Mouse (Mus musculus): Measurements from ENCODE around the gene Mtfr1l.
"Not testable (repeated sequence)": the region's sequence is repeated elsewhere in the genome, so short reads cannot be mapped to it uniquely, and the experiment has no call there.

The Mtfr1l gene

DNA sequence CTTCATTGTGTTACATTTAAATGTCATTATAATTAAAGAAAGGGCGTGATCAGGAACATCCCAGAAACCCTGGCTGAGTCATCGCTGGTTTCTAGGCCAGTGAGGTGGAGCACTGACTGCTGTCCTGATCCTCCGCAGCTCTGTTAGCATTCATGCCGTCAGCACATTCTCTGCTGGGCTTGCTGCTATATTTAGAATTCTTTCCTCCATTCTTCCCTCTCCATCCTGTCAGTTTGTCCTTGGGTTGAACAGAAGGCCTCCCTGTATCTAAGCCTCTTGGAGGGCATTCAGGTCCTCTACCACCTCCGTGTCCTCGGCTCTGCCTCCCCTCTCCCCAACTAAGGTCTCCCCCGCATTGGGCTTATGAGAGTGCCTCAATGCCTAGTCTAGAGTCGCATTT, 18.2 kb downstream of the Mtfr1l start:
- DNase-seq (ENCODE audit: low spot score in 2 of 2): peak; percentile 53 to 68

DNA sequence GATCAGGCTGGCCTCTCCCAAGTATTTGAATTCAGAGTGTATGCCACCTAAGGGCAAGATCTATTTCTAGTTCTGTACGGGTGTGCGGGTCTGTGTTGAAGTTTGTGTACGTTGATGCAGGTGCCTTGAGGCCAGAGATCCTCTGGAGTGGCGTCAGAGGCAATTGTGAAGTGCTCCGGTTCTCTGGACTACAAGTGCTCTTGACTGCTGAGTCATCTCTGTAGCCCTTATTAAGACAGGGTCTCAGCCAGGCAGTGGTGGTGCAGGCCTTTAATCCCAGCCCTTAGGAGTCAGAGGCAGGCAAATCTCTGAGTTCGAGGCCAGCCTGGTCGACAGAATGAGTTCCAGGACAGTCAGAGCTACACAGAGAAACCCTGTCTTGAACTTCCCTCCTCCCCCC, 19.6 kb downstream of the Mtfr1l start:
- no peak for DNase-seq (ENCODE audit: low spot score in 2 of 2)

DNA sequence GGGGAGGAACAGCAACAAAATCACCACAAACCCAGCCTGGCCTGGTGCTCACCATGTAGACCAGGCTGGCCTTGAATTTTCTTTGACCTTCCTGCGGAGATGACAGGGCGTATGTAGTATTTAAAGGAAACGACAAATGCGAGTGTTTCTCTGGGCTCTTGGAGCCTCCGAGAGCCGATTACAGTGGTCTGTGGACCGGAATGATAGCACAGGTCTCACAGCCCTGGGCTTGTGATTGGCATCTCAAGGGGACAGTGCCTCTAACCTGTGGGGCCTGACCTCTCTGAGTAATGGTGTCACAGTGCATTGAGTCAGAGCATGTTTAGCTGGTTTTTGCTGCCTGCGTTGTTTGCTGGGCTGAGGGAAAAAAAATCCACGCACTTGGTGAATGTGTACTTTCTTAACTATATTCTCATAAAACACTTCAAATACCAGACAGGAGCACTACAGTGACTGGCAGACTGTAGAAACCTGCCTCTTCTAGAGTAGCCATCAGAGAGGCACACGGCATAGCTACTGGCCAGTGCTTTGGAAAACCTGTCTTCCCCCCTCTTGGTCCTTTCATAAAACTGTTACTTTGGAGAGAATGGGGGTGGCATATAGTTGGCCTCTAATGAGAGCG, 20.8 kb downstream of the Mtfr1l start:
- DNase-seq (ENCODE audit: low spot score in 2 of 2): no peak

DNA sequence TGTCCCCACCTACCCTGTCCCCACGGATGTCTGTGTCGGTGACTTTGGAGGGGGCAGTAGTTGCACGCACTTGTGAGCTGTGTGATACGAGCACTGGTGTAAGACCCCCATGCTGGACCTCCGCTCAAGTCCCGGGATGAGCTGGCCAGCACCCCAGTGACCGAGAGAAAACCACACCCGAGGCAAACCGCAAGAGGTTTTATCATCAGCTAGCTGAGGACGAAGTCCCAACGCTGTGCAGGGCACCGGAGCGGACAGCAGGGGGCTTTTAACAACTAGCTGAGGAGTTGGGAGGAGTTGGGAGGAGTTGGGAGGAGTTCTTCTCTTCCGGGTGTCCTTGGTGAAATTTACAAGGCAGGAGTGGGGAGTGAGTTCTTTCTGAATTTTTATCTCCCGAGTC, 22.4 kb downstream of the Mtfr1l start:
- DNase-seq (ENCODE audit: low spot score in 2 of 2): peak in 1 of 2 experiments; percentile 64

DNA sequence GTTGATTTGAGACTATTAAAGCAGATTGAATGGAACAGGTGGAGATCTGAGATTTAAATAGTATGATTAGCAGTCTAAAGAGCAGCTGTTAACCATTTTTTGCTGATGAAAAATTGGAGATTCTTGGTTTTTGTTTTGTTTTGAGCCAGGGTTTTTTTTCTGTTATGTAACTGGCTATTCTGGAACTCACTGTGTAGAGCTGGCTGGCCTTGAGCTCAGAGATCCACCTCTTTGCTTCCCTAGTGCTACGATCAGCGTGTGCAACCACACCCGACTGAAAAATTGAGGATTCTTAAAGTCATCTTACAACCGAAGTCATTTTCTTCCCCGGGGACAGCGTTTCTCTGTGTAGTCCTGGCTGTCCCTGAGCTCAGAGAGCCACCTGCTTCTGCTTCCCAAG, 23.5 kb downstream of the Mtfr1l start:
- DNase-seq (ENCODE audit: low spot score in 2 of 2): no peak

DNA sequence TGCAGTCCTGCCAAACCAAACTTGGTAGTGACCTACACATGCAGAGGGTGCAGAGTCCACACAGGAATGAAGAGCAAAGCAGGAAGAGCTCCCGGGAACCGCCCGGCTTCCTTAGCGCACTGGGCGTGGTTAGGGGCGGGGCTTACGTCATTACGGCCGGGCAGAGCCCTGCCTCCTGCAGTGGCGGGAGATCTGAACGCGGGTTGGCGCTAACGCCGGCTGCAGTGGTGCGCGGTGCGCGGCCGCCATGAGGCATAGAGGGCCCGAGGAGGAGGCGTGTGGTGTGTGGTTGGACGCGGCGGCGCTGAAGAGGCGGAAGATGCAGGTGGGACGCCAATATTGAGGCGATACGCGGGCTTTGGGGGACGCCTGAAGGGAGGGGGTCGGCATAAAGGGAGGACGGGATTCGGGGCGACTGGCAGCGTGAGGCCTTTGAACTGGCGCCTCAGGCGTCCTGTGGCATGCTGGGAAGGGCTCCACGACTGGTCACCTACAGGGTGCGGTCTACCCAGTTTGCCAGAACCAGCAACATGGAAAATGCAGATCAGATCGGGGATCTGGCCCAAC, 24.3 kb downstream of the Mtfr1l start, which contains the start of gene Aunip:
Gene Aunip (plus strand): TSS at position 155 of the 567 bp plus-strand sequence.
- peak; percentile 81 to 86 for DNase-seq (ENCODE audit: low spot score in 2 of 2)

DNA sequence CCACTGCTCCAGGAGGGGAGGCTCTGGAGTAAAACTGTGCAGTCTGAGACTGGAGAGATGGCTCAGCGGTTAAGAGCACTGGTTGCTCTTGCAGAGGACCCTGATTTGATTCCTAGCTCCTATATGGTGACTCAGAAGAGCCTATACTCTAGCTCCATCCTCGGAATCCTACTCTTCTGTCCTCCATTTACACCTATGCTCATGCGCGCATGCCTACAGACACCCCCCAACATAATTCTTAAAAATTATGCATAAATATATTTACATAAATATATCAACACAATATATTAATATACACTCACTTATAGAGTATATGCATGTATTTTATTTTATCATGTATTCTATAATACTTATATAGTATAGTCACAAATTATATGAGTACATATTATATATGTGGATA, 24.8 kb downstream of the Mtfr1l start:
- no peak for DNase-seq (ENCODE audit: low spot score in 2 of 2)

DNA sequence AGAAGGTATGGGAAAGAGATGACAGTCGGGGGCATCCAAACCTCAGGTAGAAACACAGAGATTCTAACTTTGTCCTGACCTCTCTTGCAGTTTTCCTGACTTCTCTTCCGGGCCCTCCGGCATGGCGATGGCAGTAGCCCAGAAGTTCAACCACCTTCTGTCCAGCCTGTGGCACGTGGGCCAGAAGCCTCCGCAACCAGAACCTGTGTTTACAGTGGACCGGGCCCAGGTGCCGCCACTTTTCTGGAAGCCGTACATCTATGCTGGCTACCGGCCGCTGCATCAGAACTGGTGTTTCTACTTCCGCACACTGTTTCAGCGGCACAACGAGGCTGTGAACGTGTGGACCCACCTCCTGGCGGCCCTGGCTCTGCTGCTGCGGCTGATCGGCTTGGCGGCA, 28.5 kb downstream of the Mtfr1l start:
- no peak for DNase-seq (ENCODE audit: low spot score in 2 of 2)

DNA sequence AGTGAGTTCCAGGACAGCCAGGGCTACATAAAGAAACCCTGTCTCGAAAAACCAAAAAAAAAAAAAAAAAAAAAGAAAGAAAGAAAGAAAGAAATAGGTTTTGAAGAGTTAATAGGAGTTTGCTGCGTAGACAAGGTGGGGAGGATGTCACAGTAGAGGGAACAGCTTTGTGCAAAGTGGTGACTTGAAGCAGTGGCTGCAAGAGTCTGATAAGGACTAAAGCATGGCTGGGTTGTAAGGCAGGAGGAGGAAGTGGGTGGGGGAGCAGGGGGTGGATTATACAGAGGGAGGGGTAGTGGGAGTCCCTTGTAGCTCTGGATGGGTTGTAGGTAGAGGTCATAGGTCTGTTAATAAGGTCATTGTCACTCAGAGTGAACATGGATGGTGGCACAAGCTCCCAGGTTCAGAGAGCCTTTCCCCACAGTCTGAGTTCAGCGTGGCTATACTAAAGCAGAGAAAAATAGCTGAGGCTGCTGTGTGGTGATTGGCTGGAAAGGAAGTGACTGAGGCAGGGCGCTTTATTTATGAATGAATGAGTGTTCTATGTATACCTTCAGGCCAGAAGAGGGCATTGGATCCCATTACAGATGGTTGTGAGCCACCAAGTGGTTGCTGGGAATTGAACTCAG, 29.1 kb downstream of the Mtfr1l start:
- no peak for DNase-seq (ENCODE audit: low spot score in 2 of 2)

DNA sequence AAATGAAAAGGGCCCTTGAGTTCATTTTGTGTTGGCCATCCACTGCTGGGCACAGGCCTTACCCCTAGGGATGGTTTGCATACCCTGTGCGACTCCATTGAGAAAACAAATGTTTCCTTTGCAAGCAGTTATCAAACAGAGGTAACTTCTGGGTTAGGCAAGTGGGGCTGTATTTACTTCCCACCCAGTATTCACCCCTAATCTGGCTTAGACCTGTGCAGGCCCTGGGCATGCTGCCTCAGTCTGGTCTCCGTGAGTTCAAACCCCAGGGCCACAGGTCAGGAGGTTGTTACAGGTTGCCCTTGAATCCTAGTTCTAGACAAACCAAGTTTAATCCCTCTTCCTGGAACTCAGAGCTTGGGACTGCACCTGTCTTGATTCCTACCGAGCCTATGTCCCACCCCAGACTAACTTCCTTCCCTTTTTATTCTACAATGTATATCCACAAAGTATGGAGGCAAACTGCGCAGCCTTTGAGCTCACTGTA, 29.8 kb downstream of the Mtfr1l start:
- no peak for DNase-seq (ENCODE audit: low spot score in 2 of 2)

DNA sequence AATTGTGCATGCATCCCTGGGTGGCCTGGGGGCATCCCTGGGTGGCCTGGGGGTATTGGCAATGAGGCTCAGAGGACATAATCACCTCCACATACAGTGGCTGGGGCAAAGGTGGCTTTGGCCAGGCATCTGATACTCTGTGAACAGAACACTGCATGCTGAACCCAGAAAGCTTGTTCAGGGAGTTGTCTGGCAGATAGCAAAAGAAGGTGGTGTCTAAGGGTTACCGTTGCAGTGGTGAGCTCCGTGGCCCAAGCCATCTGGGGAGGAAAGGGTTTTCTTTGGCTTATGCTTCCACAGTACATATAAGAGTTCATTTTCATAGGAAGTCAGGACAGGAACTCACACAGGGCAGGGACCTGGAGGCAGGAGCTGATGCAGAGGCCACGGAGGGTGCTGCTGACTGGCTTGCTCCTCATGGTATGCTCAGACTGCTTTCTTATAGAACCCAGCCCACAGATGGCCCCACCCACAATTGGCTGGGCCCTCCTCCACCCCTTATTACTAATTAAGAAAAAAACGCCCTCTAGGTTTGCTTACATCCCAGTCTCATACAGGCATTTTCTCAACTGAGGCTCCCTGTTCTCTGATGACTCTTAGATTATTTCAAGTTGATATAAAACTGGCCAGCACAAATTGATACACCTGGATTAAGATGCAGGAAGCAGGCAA, 31.4 kb downstream of the Mtfr1l start:
- no peak for DNase-seq (ENCODE audit: low spot score in 2 of 2)

DNA sequence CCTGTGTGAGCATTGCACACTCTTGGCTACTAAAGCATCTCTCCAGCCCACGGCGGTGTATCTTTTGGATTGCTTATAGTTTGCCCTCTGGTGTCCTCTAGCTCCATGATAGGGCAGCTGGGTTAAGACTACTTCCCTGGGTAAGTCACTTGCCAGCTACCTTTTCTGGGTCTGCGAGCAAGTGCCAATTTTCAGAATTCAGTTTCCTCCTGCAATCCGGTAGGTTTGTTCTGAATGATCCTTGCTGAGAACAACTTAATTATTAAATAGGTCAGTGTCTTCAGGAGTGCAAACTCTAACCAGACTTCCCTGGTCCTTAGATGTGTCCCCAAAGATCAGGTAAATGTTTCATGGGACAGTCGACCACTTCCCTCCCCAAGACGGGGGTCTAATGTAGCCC, 34.1 kb downstream of the Mtfr1l start:
- DNase-seq (ENCODE audit: low spot score in 2 of 2): no peak

DNA sequence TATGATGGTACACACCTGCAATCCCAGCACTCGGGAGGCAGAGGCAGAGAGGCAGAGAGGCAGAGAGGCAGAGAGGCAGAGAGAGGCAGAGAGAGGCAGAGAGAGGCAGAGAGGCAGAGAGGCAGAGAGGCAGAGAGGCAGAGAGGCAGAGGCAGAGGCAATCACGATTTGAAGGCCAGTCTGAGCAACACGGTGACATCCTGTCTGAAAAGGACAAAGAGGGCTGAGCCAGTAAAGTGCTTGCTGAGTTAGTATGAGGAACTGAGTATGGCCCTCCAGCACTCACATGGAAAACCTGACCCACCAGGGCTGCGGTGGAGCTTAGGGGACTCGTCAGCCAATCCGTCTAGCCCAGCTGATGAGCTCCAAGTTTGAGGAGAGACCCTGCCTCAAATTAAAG, 36.2 kb downstream of the Mtfr1l start:
- DNase-seq (ENCODE audit: low spot score in 2 of 2): not testable (repeated sequence)

DNA sequence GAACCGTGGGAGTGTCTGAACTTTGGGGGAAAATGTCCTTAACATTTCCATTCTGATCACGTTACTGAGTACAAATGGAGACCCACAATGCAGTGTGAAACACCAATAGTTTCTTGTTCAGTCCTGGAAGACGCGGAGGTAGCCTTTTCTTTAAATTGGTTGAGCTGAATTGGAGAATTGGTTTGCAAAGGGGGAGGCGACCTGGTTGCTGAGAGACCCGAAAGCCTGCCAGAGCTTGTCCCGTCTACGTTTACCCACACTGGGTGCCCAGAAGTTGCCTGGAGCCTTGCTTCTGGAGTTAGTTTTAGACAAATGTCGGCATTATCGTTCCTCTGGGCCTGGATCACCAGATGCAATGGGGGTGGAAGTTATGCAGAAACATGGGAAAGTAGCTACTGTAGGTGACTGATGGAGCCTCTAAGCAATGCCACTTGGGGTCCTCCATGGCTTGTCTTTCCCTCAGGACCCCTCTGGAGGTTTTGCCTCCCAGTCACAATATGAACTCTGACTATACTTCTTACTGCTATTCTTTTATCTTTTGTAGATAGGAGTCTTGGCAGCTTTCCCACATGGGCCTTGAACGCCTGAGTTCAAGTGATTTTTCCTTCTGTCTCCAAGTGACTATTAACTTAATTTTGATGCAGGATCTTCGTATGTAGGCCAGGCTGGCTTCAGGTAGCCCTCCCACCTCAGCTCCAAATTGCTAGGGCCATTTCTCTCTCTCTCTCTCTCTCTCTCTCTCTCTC, 37.0 kb downstream of the Mtfr1l start:
- DNase-seq (ENCODE audit: low spot score in 2 of 2): no peak

DNA sequence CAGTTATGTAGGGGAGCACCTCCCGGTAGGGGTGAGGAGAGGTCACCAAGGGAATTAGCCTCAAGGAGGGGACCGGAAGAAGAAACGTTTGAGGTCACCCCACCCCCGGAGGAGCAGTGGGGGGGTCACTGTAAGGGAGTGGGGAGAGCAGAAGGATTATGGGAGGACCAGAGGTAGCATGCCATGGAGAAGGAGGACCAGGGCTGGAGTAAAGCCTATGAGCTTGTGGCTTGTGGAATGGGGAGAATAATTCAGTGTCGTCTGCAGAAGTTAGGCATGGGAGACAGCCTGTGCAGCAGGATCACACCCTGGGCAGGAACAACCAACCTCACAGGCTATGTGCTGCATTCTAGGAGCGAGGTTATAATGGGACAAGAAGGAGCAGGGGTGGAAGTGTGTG, 38.0 kb downstream of the Mtfr1l start:
- DNase-seq (ENCODE audit: low spot score in 2 of 2): peak in 1 of 2 experiments; percentile 26

DNA sequence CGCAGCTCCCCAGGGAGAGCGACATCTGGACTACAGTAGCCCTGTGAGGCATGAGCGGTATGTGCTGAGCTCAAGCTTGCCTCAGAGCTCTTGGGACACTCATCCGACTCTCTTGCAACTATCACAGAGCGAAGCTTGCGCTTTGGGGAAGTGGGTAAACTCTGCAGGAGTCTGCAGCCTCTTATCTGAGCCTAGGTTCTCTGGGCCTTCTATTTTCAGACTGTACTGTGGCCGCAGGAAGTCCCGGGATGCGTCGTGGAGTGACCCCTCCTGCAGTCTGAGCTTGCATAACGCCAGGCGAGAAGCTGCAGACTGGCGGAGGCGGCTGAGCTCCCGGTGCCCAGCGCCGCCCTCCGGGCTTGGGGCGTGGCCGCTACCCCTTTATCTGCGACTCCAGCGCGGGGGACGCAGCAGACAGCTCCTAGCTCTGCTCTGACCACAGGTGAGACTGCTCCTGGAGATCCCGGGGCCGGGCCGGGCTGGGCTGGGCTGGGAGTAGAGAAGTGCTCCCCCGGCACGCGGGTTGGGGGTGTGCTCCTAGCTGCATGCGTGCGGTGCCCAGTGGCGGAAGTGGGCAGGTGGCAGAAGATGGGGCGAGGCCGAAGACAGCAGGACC, 38.5 kb downstream of the Mtfr1l start, which contains the start of gene Paqr7:
Gene Paqr7 (plus strand): TSS at position 103 of the 616 bp plus-strand sequence.
- DNase-seq (ENCODE audit: low spot score in 2 of 2): peak; percentile 81 to 83

DNA sequence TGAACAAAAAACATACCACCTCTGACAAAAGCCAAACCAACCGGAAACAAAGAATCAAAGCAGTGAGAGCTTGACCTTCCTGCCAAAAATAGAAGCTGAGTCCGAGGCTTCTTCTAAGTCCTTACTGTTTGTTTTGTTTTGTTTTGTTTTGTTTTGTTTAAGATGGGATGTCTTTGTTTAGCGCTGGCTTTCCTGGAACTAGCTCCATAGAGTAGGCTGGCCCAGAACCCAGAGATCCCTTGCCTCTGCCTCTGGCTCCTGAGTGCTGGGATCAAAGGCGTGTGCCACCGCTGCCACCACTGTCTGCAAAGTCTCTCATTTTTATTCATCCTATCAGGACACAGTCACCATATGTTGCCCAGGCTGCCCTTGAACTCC, 39.7 kb downstream of the Mtfr1l start:
- no peak for DNase-seq (ENCODE audit: low spot score in 2 of 2)

DNA sequence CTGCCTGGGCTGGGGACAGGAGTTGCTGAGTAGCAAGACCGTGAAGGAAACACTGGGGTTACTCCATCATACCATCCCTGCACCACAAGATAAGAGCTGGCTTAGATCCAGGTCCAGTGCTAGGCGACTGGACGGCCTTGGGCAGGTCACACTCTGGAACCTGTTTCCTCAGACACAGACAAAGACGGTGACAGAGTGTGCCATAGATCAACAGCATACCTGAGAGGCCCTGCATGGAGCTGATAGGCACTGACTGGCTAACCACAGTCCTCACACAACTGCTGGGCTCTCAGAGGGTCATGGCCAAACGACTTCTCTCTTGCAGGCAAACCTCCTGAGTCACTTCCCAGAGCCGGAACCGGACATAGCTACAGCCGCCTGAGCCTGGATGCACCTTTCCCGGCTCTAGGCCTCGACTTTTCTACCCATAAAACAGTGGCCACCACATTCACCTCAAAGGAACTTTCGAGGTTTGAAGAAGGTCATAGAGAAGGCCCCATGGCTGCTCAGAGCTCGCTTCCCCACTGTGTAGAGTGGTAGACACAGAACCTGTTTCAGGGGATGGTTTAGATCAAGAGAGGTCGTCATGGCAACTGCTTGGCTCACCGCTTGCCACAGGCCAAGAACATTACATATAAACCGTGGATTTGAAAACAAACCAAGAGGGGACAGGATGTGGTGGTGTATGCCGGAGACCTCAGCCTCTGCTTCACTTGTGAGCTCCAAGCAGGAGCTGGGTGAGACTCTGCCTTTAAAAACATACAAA, 40.2 kb downstream of the Mtfr1l start:
- no peak for DNase-seq (ENCODE audit: low spot score in 2 of 2)

DNA sequence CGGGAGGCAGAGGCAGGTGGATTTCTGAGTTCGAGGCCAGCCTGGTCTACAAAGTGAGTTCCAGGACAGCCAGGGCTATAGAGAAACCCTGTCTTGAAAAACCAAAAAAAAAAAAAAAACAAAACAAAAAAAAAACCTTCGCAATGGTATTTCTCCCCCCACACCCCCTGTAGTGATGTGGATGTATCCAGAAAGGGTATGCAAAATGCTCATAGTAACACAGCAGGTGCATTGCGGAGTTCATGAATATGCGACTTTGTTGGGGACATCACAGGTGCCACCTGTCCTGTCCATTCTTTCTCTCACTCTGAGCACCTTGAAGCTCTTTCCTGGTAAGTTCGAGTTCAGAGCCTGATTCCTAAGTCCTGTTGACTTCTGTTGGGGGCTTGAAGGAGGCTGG, 41.0 kb downstream of the Mtfr1l start:
- not testable (repeated sequence) for DNase-seq (ENCODE audit: low spot score in 2 of 2)

DNA sequence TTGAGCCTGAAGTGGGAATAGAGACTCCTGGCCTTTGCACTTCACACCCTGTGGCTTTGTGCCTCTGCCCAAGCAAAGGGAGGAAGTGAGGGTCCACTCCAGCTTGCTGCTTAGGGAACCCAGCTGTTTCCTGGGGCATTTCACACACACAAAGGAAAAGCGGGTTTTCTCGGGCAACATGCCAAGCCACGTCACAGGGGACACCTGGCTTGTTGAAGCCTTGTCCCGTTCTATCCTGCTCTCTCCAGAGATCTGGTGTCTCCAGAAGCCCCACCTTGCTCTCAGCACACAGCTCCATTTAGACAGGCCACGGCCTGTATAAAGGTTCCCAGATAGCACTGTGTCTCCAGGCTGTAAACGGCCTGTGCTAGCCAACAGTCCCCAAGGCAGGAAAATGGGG, 43.5 kb downstream of the Mtfr1l start:
- no peak for DNase-seq (ENCODE audit: low spot score in 2 of 2)
